Mouse (Mus musculus) liver, adult 2 months (tissue): ENCODE measurements around the gene Pcdh8. TPM values are rescaled to one million over a fixed set of nuclear protein-coding genes. Genes with fewer than 3 reads are reported as not detected.

ENCODE experiments used
- DNase-seq: peaks from one replicate; pipeline ENCODE4 v3.0.0-alpha.2; 2011; ENCODE audit warnings: low read depth, low spot score; ENCODE audit errors: extremely low read depth
- H3K27ac ChIP-seq: fragments of 200-500 bp; replicated peaks from 2 replicates; pipeline ENCODE4 v1.5.1; 2012; ENCODE audit warnings: low read depth, mild to moderate bottlenecking, control low read depth, inconsistent platforms, low read length; ENCODE audit not compliant: insufficient read depth
- H3K27me3 ChIP-seq: fragments of 200-500 bp; 2 replicates; pipeline ENCODE4 v1.6.1; 2012; ENCODE audit warnings: mild to moderate bottlenecking, moderate library complexity, low read length, inconsistent platforms; ENCODE audit not compliant: control insufficient read depth, insufficient read depth
- H3K36me3 ChIP-seq: fragments of 200-500 bp; 2 replicates; pipeline ENCODE4 v1.6.1; 2012; ENCODE audit warnings: low read length, inconsistent platforms; ENCODE audit not compliant: control insufficient read depth, insufficient read depth
- H3K4me1 ChIP-seq: fragments of 200-500 bp; 2 replicates; pipeline ENCODE4 v1.6.1; 2011; ENCODE audit warnings: low read length; ENCODE audit not compliant: control insufficient read depth, insufficient read depth
- H3K4me3 ChIP-seq: fragments of 200-500 bp; 2 replicates; pipeline ENCODE4 v1.5.1; 2011; ENCODE audit warnings: low read depth, mild to moderate bottlenecking, control low read depth, low read length, moderate library complexity; ENCODE audit not compliant: insufficient read depth
- H3K79me2 ChIP-seq: fragments of 200-500 bp; 2 replicates; pipeline ENCODE4 v1.6.1; 2012; ENCODE audit warnings: inconsistent platforms, mild to moderate bottlenecking, low read length, moderate library complexity; ENCODE audit not compliant: control insufficient read depth, insufficient read depth
- H3K9ac ChIP-seq: fragments of 200-500 bp; 2 replicates; pipeline ENCODE4 v1.6.1; 2012; ENCODE audit warnings: low read depth, mild to moderate bottlenecking, control low read depth, inconsistent platforms, low read length
- CTCF ChIP-seq: fragments of 200-500 bp; IDR thresholded peaks from 2 replicates; pipeline ENCODE4 v1.5.1; 2011; ENCODE audit warnings: low read depth, low read length, control low read depth
- POLR2A ChIP-seq: fragments of 200-500 bp; IDR thresholded peaks from 2 replicates; pipeline ENCODE4 v1.6.1; 2011; ENCODE audit warnings: low read length, control low read depth; ENCODE audit not compliant: insufficient read depth; ENCODE audit errors: extremely low read depth
- WGBS: fragments of 180-500 bp; shearing (Covaris S2); methylation state at CpG from one replicate; pipeline ENCODE4 v1.1.7; 2018; 5-methylcytosine and 5-hydroxymethylcytosine counted together
- polyA plus RNA-seq: library from polyadenylated mRNA; depleted of rRNA; stranded (reverse); fragments of >200 nt; gene quantifications from 2 replicates; pipeline ENCODE4 v1.2.3, GENCODE M21; 2012; rRNA removed
- total RNA-seq: library from RNA; depleted of rRNA; stranded (reverse); fragments of >200 nt; gene quantifications from 2 replicates; pipeline ENCODE4 v1.2.3, GENCODE M21; 2014; rRNA removed

The Pcdh8 gene
- total and polyA plus RNA-seq, 2 experiments, result not detected

GRCm38 (mm10) chr14:79724002-79724681 is 47.0 kb downstream of the Pcdh8 start:
- H3K9ac ChIP-seq, result no peak overlapping the region
- H3K79me2 ChIP-seq, result no peaks in the 10 kb centered on the region
- TF ChIP-seq POLR2A (no peak), CTCF (no peak)
- H3K4me1 ChIP-seq, result no peaks in the 10 kb centered on the region
- no peaks in the 10 kb centered on the region for H3K36me3 ChIP-seq
- no peak overlapping the region for H3K27ac ChIP-seq
- WGBS, result 85% methylated on average over 18 of the region's 18 CpGs
- DNase-seq, result no peak
- 0 out of 2 replicates have a peak, but pooled peaks cover 2% of the 10 kb centered on the region for H3K27me3 ChIP-seq
- no peak overlapping the region for H3K4me3 ChIP-seq

DNA sequence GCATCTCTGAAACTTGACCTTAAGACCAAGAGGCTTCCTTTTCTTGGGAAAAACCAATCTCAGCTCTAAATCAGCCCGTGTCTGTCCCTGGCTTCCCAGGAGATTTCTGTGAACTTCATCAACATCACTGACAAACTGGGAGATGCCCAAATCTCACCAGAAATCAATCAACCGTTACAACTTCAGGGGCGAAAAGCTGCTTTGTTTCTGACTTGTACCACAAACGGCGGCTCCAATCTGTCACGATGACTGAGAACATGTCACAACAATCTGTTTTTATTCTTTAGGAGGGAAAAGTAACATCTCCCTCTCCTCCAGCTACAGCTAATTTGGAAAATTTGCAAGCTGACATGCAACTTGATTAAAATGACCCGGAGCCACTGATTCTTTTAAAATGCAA is 48.9 kb downstream of the Pcdh8 start:
- no peaks in the 10 kb centered on the region for H3K79me2 ChIP-seq
- DNase-seq, result no peak
- H3K27ac ChIP-seq, result no peak overlapping the region
- H3K36me3 ChIP-seq, result no peaks in the 10 kb centered on the region
- TF ChIP-seq POLR2A, result no peak
- no peak for TF ChIP-seq CTCF
- H3K9ac ChIP-seq, result no peak overlapping the region
- WGBS, result 83% methylated on average over 7 of the region's 7 CpGs
- H3K27me3 ChIP-seq, result 0 out of 2 replicates have a peak, but pooled peaks cover 2% of the 10 kb centered on the region
- H3K4me1 ChIP-seq, result no peaks in the 10 kb centered on the region
- H3K4me3 ChIP-seq, result no peak overlapping the region

Other genes with a start within 250 kb of the Pcdh8 start
- 25.6 and 30.0 TPM in 2 replicates for gene Sugt1, start 183.6 kb downstream of the Pcdh8 start, total RNA-seq
- gene Sugt1, start 183.6 kb downstream of the Pcdh8 start, polyA plus RNA-seq, result 3.3 and 3.4 TPM in 2 replicates
- 10.3 and 35.8 TPM in 2 replicates for gene Cnmd, start 109.1 kb downstream of the Pcdh8 start, total RNA-seq
- gene Cnmd, start 109.1 kb downstream of the Pcdh8 start, polyA plus RNA-seq, result 3.4 and 5.9 TPM in 2 replicates
- gene Olfm4, start 212.8 kb upstream of the Pcdh8 start, total RNA-seq, result 0.09 and 0.20 TPM in 2 replicates
- not detected in 2 replicates for gene Olfm4, start 212.8 kb upstream of the Pcdh8 start, polyA plus RNA-seq